Mouse (Mus musculus): ENCODE data around the gene Slmap. TPM values are rescaled to one million over a fixed set of nuclear protein-coding genes. Genes with fewer than 3 reads are reported as not detected.
A peak's percentile ranks its signal among the peaks of the same experiment; 100 is the strongest.

The Slmap gene
- polyA plus RNA-seq, 1 experiment from 2014 or later: 16.7 TPM

GRCm38 (mm10) chr14:26552853-26553252 lies 18.1 kb upstream of the Slmap start:
- Histone ChIP-seq H3K27ac (replicated peaks) (no peak overlapping the region), H3K36me3 (replicated peaks) (no peaks in the 10 kb centered on the region), H3K27me3 (replicated peaks; ENCODE audit: low read depth, poor library complexity, severe bottlenecking) (no peaks in the 10 kb centered on the region), H3K4me3 (no peak overlapping the region), H3K9me3 (no peaks in the 10 kb centered on the region), H3K4me1 (peaks cover 5% of the 10 kb centered on the region)
- no peak for DNase-seq (ENCODE audit: low spot score)
- 86% methylated on average over 3 of the region's 3 CpGs for WGBS

GRCm38 (mm10) chr14:26552441-26552840 lies 17.7 kb upstream of the Slmap start:
- H3K9me3 ChIP-seq: no peaks in the 10 kb centered on the region
- H3K36me3 ChIP-seq (replicated peaks): no peaks in the 10 kb centered on the region
- WGBS: 88% methylated on average over 2 of the region's 2 CpGs

GRCm38 (mm10) chr14:26550712-26551111 lies 16.0 kb upstream of the Slmap start:
- Histone ChIP-seq H3K27ac (replicated peaks) (no peak overlapping the region), H3K4me1 (no peaks in the 10 kb centered on the region), H3K4me3 (no peak overlapping the region), H3K27me3 (replicated peaks; ENCODE audit: low read depth, poor library complexity, severe bottlenecking) (no peaks in the 10 kb centered on the region), H3K36me3 (replicated peaks) (no peaks in the 10 kb centered on the region), H3K9me3 (no peaks in the 10 kb centered on the region)
- WGBS: 94% methylated on average over 8 of the region's 8 CpGs
- DNase-seq (ENCODE audit: low spot score): no peak

More at GRCm38 (mm10) chr14:26552441-26552840, 17.7 kb upstream of the Slmap start:
- Histone ChIP-seq H3K4me1 (peaks cover 1% of the 10 kb centered on the region), H3K27ac (replicated peaks) (no peak overlapping the region), H3K27me3 (replicated peaks; ENCODE audit: low read depth, poor library complexity, severe bottlenecking) (no peaks in the 10 kb centered on the region), H3K4me3 (no peak overlapping the region)
- no peak for DNase-seq (ENCODE audit: low spot score)

GRCm38 (mm10) chr14:26547516-26548488 lies 13.1 kb upstream of the Slmap start:
- Histone ChIP-seq H3K27me3 (replicated peaks; ENCODE audit: low read depth, poor library complexity, severe bottlenecking) (no peaks in the 10 kb centered on the region), H3K4me3 (no peak overlapping the region), H3K9me3 (no peaks in the 10 kb centered on the region), H3K36me3 (replicated peaks) (no peaks in the 10 kb centered on the region), H3K27ac (replicated peaks) (no peak overlapping the region), H3K4me1 (no peaks in the 10 kb centered on the region)
- no peak for DNase-seq (ENCODE audit: low spot score)
- WGBS: 86% methylated on average over 10 of the region's 10 CpGs

GRCm38 (mm10) chr14:26542136-26542535 lies 7.4 kb upstream of the Slmap start:
- Histone ChIP-seq H3K4me3 (no peak overlapping the region), H3K27ac (replicated peaks) (no peak overlapping the region), H3K9me3 (no peaks in the 10 kb centered on the region), H3K36me3 (replicated peaks) (no peaks in the 10 kb centered on the region), H3K27me3 (replicated peaks; ENCODE audit: low read depth, poor library complexity, severe bottlenecking) (no peaks in the 10 kb centered on the region), H3K4me1 (no peaks in the 10 kb centered on the region)
- DNase-seq (ENCODE audit: low spot score): no peak
- 95% methylated on average over 1 of the region's 1 CpGs for WGBS

- Histone ChIP-seq H3K9me3 (no peaks in the 10 kb centered on the region), H3K36me3 (replicated peaks) (no peaks in the 10 kb centered on the region), H3K27me3 (replicated peaks; ENCODE audit: low read depth, poor library complexity, severe bottlenecking) (no peaks in the 10 kb centered on the region), H3K27ac (replicated peaks) (no peak overlapping the region), H3K4me1 (no peaks in the 10 kb centered on the region), H3K4me3 (no peak overlapping the region)
- WGBS: 64% methylated on average over 1 of the region's 1 CpGs
- DNase-seq (ENCODE audit: low spot score): no peak
Measured at GRCm38 (mm10) chr14:26540577-26540976, 5.8 kb upstream of the Slmap start.

- no peaks in the 10 kb centered on the region for H3K27me3 ChIP-seq (replicated peaks; ENCODE audit: low read depth, poor library complexity, severe bottlenecking)
- WGBS: 92% methylated on average over 4 of the region's 4 CpGs
- no peaks in the 10 kb centered on the region for H3K36me3 ChIP-seq (replicated peaks)
- H3K4me1 ChIP-seq: no peaks in the 10 kb centered on the region
- no peaks in the 10 kb centered on the region for H3K9me3 ChIP-seq
- H3K27ac ChIP-seq (replicated peaks): no peak overlapping the region
- DNase-seq (ENCODE audit: low spot score): no peak
- no peak overlapping the region for H3K4me3 ChIP-seq
Measured at GRCm38 (mm10) chr14:26539241-26539640, 4.5 kb upstream of the Slmap start.

- Histone ChIP-seq H3K4me1 (peaks cover 32% of the 10 kb centered on the region), H3K27ac (replicated peaks) (peak overlapping the region; percentile 94), H3K27me3 (replicated peaks; ENCODE audit: low read depth, poor library complexity, severe bottlenecking) (no peaks in the 10 kb centered on the region), H3K9me3 (no peaks in the 10 kb centered on the region), H3K4me3 (peak overlapping the region; percentile 98), H3K36me3 (replicated peaks) (peaks cover 23% of the 10 kb centered on the region)
- peak; percentile 78 for DNase-seq (ENCODE audit: low spot score)
- under 1% methylated on average over 92 of the region's 92 CpGs for WGBS
Measured at GRCm38 (mm10) chr14:26533821-26534756, 642 bp downstream of the Slmap start.

GRCm38 (mm10) chr14:26533267-26533666 lies 1.5 kb downstream of the Slmap start:
- H3K4me3 ChIP-seq: peak overlapping the region; percentile 98
- H3K4me1 ChIP-seq: peaks cover 32% of the 10 kb centered on the region
- no peaks in the 10 kb centered on the region for H3K9me3 ChIP-seq
- peak; percentile 15 for DNase-seq (ENCODE audit: low spot score)
- 0 out of 2 replicates have a peak overlapping the region, but pooled peaks have one; percentile 94 for H3K27ac ChIP-seq (replicated peaks)
- 24% methylated on average over 19 of the region's 19 CpGs for WGBS
- peaks cover 30% of the 10 kb centered on the region for H3K36me3 ChIP-seq (replicated peaks)
- no peaks in the 10 kb centered on the region for H3K27me3 ChIP-seq (replicated peaks; ENCODE audit: low read depth, poor library complexity, severe bottlenecking)

- no peak overlapping the region for H3K27ac ChIP-seq (replicated peaks)
- peaks cover 32% of the 10 kb centered on the region for H3K4me1 ChIP-seq
- H3K36me3 ChIP-seq (replicated peaks): peaks cover 32% of the 10 kb centered on the region
- no peak for DNase-seq (ENCODE audit: low spot score)
- WGBS: 56% methylated on average over 9 of the region's 9 CpGs
- H3K27me3 ChIP-seq (replicated peaks; ENCODE audit: low read depth, poor library complexity, severe bottlenecking): no peaks in the 10 kb centered on the region
- peak overlapping the region; percentile 98 for H3K4me3 ChIP-seq
- H3K9me3 ChIP-seq: no peaks in the 10 kb centered on the region
Measured at GRCm38 (mm10) chr14:26532752-26533151, 2.0 kb downstream of the Slmap start.

GRCm38 (mm10) chr14:26531410-26532313 lies 3.1 kb downstream of the Slmap start:
- Histone ChIP-seq H3K36me3 (replicated peaks) (peaks cover 38% of the 10 kb centered on the region), H3K27me3 (replicated peaks; ENCODE audit: low read depth, poor library complexity, severe bottlenecking) (no peaks in the 10 kb centered on the region), H3K4me3 (peak overlapping the region; percentile 98), H3K9me3 (no peaks in the 10 kb centered on the region), H3K4me1 (peaks cover 32% of the 10 kb centered on the region), H3K27ac (replicated peaks) (no peak overlapping the region)
- DNase-seq (ENCODE audit: low spot score): no peak
- WGBS: 81% methylated on average over 10 of the region's 10 CpGs

All from embryonic facial prominence, embryonic 10.5 days (tissue).